Mouse (Mus musculus): ENCODE measurements at regions not wholly inside any gene's neighbourhood (a gene's known extent, or its start where the extent isn't known, plus 50 kb on each side); places are given as distances from the start of the nearest gene placed in this dataset.

- H3K27me3 ChIP-seq (ENCODE audit: control insufficient read depth, insufficient read depth, low read length): no peaks in the 10 kb centered on the region
- H3K9me3 ChIP-seq (ENCODE audit: control insufficient read depth, low read length): no peaks in the 10 kb centered on the region
- H3K27ac ChIP-seq (ENCODE audit: low read depth, low read length): no peak overlapping the region
- H3K4me1 ChIP-seq (ENCODE audit: control insufficient read depth, insufficient read depth, low read length): peaks cover 22% of the 10 kb centered on the region
- no peaks in the 10 kb centered on the region for H3K36me3 ChIP-seq (ENCODE audit: control insufficient read depth, insufficient read depth, low read length)
- H3K9ac ChIP-seq (ENCODE audit: low read depth, low read length): no peak overlapping the region
- H3K4me2 ChIP-seq (replicated peaks; ENCODE audit: low read depth, low read length): no peak overlapping the region
- WGBS: 76% methylated on average over 5 of the region's 5 CpGs
- H3K4me3 ChIP-seq (ENCODE audit: low read length): no peak overlapping the region
- no peak for ATAC-seq (ENCODE audit: low FRiP score, low TSS enrichment)
Measured at GRCm38 (mm10) chr7:73597968-73598367, 56.3 kb upstream of the Chd2 start.

GRCm38 (mm10) chr7:73596866-73597840 lies 55.5 kb upstream of the Chd2 start:
- Histone ChIP-seq H3K27me3 (ENCODE audit: control insufficient read depth, insufficient read depth, low read length) (no peaks in the 10 kb centered on the region), H3K36me3 (ENCODE audit: control insufficient read depth, insufficient read depth, low read length) (no peaks in the 10 kb centered on the region), H3K4me3 (ENCODE audit: low read length) (no peak overlapping the region), H3K4me2 (replicated peaks; ENCODE audit: low read depth, low read length) (no peak overlapping the region), H3K27ac (ENCODE audit: low read depth, low read length) (peak overlapping the region; percentile 38; the same call in 1 of the 2 replicates), H3K9me3 (ENCODE audit: control insufficient read depth, low read length) (no peaks in the 10 kb centered on the region), H3K9ac (ENCODE audit: low read depth, low read length) (no peak overlapping the region), H3K4me1 (ENCODE audit: control insufficient read depth, insufficient read depth, low read length) (peaks cover 22% of the 10 kb centered on the region)
- ATAC-seq (ENCODE audit: low FRiP score, low TSS enrichment): no peak
- 56% methylated on average over 11 of the region's 11 CpGs for WGBS

- Histone ChIP-seq H3K4me3 (ENCODE audit: low read length) (no peak overlapping the region), H3K27ac (ENCODE audit: low read depth, low read length) (peak overlapping the region; percentile 38; the same call in 1 of the 2 replicates), H3K4me2 (replicated peaks; ENCODE audit: low read depth, low read length) (no peak overlapping the region), H3K9ac (ENCODE audit: low read depth, low read length) (peak overlapping the region; percentile 31; the same call in 1 of the 2 replicates), H3K9me3 (ENCODE audit: control insufficient read depth, low read length) (no peaks in the 10 kb centered on the region), H3K36me3 (ENCODE audit: control insufficient read depth, insufficient read depth, low read length) (no peaks in the 10 kb centered on the region), H3K4me1 (ENCODE audit: control insufficient read depth, insufficient read depth, low read length) (peaks cover 22% of the 10 kb centered on the region), H3K27me3 (ENCODE audit: control insufficient read depth, insufficient read depth, low read length) (no peaks in the 10 kb centered on the region)
- WGBS: 23% methylated on average over 2 of the region's 2 CpGs
- ATAC-seq (ENCODE audit: low FRiP score, low TSS enrichment): no peak
Measured at GRCm38 (mm10) chr7:73596415-73596814, 54.8 kb upstream of the Chd2 start.

- WGBS: 49% methylated on average over 9 of the region's 9 CpGs
- Histone ChIP-seq H3K9me3 (ENCODE audit: control insufficient read depth, low read length) (no peaks in the 10 kb centered on the region), H3K9ac (ENCODE audit: low read depth, low read length) (no peak overlapping the region), H3K36me3 (ENCODE audit: control insufficient read depth, insufficient read depth, low read length) (no peaks in the 10 kb centered on the region), H3K4me2 (replicated peaks; ENCODE audit: low read depth, low read length) (peak overlapping the region; percentile 56; the same call in 1 of the 2 replicates), H3K27ac (ENCODE audit: low read depth, low read length) (peak overlapping the region; percentile 84), H3K4me1 (ENCODE audit: control insufficient read depth, insufficient read depth, low read length) (peaks cover 22% of the 10 kb centered on the region), H3K4me3 (ENCODE audit: low read length) (no peak overlapping the region), H3K27me3 (ENCODE audit: control insufficient read depth, insufficient read depth, low read length) (no peaks in the 10 kb centered on the region)
- ATAC-seq (ENCODE audit: low FRiP score, low TSS enrichment): no peak
Measured at GRCm38 (mm10) chr7:73595860-73596259, 54.2 kb upstream of the Chd2 start.

DNA sequence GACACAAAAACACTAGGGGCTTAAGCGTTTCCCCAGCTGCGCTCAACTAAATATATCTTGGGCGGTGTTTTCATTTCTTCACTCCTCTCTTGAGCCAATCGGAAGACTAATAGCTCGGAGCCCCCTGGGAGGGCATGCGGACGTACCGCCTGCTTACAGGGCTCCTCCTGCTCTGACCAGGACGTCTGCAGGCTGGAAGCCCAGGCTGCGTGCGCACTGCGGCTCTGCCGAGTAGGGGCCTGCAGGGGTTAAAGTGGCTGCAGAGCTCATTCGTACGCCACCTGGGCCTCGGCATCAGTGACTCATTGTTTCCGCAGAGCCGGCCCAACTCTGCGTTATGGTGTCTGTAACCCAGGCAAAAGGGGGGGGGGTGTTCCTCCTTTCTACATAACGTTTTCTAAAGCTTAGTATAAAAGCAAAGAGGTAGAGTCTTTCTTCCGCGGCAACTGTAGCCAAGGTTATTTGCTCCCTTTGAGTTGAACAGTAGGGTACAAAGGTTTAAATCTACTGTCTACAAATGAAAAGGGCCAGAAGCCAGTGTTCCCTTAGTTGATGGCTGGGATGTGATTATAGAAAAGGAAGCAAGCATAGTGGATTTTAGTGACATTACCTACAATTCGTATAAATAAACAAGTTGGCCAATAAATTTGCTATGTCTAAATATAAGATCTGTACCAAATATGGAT lies 53.7 kb upstream of the Chd2 start:
- Histone ChIP-seq H3K4me3 (ENCODE audit: low read length) (peak overlapping the region; percentile 30), H3K36me3 (ENCODE audit: control insufficient read depth, insufficient read depth, low read length) (no peaks in the 10 kb centered on the region), H3K27me3 (ENCODE audit: control insufficient read depth, insufficient read depth, low read length) (no peaks in the 10 kb centered on the region), H3K9me3 (ENCODE audit: control insufficient read depth, low read length) (no peaks in the 10 kb centered on the region), H3K4me2 (replicated peaks; ENCODE audit: low read depth, low read length) (peak overlapping the region; percentile 56), H3K4me1 (ENCODE audit: control insufficient read depth, insufficient read depth, low read length) (peaks cover 22% of the 10 kb centered on the region), H3K27ac (ENCODE audit: low read depth, low read length) (peak overlapping the region; percentile 84), H3K9ac (ENCODE audit: low read depth, low read length) (peak overlapping the region; percentile 47)
- ATAC-seq (ENCODE audit: low FRiP score, low TSS enrichment): peak; percentile 99
- WGBS: 3% methylated on average over 23 of the region's 23 CpGs

DNA sequence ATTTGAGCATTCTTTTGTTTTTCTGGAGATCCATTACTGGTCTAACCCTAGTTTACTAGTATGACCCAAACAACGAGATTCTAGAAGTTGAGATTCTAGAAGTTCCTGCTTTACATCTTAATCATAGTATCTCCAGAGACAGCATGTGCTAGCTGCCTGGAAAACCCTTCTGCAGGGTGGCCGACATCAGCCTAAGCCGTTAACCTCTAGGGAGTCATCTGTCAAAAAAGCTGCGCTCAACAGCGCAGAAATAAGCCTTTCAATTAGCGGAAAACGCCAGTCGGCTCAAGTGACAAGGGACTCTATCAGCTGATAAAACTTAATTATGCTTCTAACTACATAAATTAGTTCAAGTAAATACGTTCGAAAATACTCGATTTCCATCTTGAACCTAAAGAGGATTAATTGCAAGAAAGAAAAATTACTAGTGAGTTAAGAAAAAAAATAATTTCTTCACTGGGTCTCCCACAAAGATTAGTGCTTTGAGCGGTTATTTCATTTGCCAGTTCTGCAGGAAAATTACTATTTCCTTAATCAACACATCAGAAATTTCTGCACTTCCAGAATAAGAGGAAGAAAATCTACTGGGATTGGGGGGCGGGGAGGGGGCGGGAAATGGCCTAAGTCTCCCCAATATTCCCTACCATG lies 53.0 kb upstream of the Chd2 start:
- no peaks in the 10 kb centered on the region for H3K9me3 ChIP-seq (ENCODE audit: control insufficient read depth, low read length)
- ATAC-seq (ENCODE audit: low FRiP score, low TSS enrichment): peak; percentile 45; the same call in 1 of the 2 replicates
- no peaks in the 10 kb centered on the region for H3K36me3 ChIP-seq (ENCODE audit: control insufficient read depth, insufficient read depth, low read length)
- H3K4me1 ChIP-seq (ENCODE audit: control insufficient read depth, insufficient read depth, low read length): peaks cover 23% of the 10 kb centered on the region
- H3K27me3 ChIP-seq (ENCODE audit: control insufficient read depth, insufficient read depth, low read length): no peaks in the 10 kb centered on the region
- H3K9ac ChIP-seq (ENCODE audit: low read depth, low read length): peak overlapping the region; percentile 47
- under 1% methylated on average over 14 of the region's 14 CpGs for WGBS
- H3K4me3 ChIP-seq (ENCODE audit: low read length): peak overlapping the region; percentile 30
- peak overlapping the region; percentile 84 for H3K27ac ChIP-seq (ENCODE audit: low read depth, low read length)
- H3K4me2 ChIP-seq (replicated peaks; ENCODE audit: low read depth, low read length): peak overlapping the region; percentile 56

DNA sequence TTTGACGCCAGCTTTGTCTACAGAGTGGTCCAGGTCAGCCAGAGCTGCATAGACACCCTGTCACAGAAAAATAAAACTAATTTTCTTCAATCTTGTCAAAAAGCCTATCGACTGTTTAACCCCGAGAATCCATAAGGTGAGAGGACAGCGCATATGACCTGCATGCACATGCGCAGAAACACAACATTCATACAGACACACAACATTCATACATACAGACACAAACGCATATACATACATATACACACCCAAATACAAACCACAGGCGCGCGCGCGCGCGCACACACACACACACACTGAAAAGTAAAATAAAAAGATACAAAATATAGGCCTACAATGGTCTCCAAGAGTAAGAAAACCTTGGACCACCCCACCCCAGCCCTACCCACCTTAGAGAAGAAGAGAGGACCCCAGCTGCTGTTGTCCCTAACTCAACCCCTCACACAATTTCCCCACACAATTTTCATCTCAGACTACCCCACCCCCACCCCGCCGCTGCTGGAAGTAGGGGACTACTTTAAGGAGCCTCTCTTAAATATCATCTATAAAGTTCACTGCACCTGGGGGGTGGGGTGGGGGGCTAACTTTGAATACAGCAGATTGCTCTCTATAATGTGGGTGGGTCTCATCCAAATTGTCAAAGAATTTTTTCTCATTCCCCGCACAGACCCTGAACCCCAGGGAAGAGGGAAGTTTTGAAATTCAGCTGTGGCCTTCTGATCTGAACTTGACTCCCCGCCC lies 52.2 kb upstream of the Chd2 start:
- H3K27ac ChIP-seq (ENCODE audit: low read depth, low read length): peak overlapping the region; percentile 62; the same call in 1 of the 2 replicates
- no peaks in the 10 kb centered on the region for H3K27me3 ChIP-seq (ENCODE audit: control insufficient read depth, insufficient read depth, low read length)
- ATAC-seq (ENCODE audit: low FRiP score, low TSS enrichment): no peak
- H3K36me3 ChIP-seq (ENCODE audit: control insufficient read depth, insufficient read depth, low read length): no peaks in the 10 kb centered on the region
- WGBS: 76% methylated on average over 17 of the region's 17 CpGs
- H3K9me3 ChIP-seq (ENCODE audit: control insufficient read depth, low read length): no peaks in the 10 kb centered on the region
- no peak overlapping the region for H3K4me3 ChIP-seq (ENCODE audit: low read length)
- peaks cover 31% of the 10 kb centered on the region for H3K4me1 ChIP-seq (ENCODE audit: control insufficient read depth, insufficient read depth, low read length)
- 0 out of 2 replicates have a peak overlapping the region, but pooled peaks have one; percentile 19 for H3K4me2 ChIP-seq (replicated peaks; ENCODE audit: low read depth, low read length)
- H3K9ac ChIP-seq (ENCODE audit: low read depth, low read length): no peak overlapping the region

- no peaks in the 10 kb centered on the region for H3K9me3 ChIP-seq (ENCODE audit: control insufficient read depth, low read length)
- no peaks in the 10 kb centered on the region for H3K36me3 ChIP-seq (ENCODE audit: control insufficient read depth, insufficient read depth, low read length)
- no peak overlapping the region for H3K27ac ChIP-seq (ENCODE audit: low read depth, low read length)
- no peak overlapping the region for H3K9ac ChIP-seq (ENCODE audit: low read depth, low read length)
- no peaks in the 10 kb centered on the region for H3K27me3 ChIP-seq (ENCODE audit: control insufficient read depth, insufficient read depth, low read length)
- peaks cover 33% of the 10 kb centered on the region for H3K4me1 ChIP-seq (ENCODE audit: control insufficient read depth, insufficient read depth, low read length)
- no peak overlapping the region for H3K4me3 ChIP-seq (ENCODE audit: low read length)
- H3K4me2 ChIP-seq (replicated peaks; ENCODE audit: low read depth, low read length): no peak overlapping the region
- ATAC-seq (ENCODE audit: low FRiP score, low TSS enrichment): no peak
- WGBS: 92% methylated on average over 5 of the region's 5 CpGs
Measured at GRCm38 (mm10) chr7:73592857-73593256, 51.2 kb upstream of the Chd2 start.

Data from kidney, embryonic 14.5 days (tissue).